Mouse (Mus musculus): ENCODE results near the gene Kmo.

GRCm38 (mm10) chr1:175698293-175698692, 78.1 kb downstream of the Kmo start, which contains the start of gene Wdr64:
- TF ChIP-seq CTCF (IDR thresholded peaks at IDR 0.05; ENCODE audit: control insufficient read depth, insufficient read depth, low read length) (no peak), POLR2A (IDR thresholded peaks at IDR 0.05; ENCODE audit: borderline replicate concordance, control insufficient read depth, low read depth, low read length) (no peak)
